Mouse (Mus musculus): ENCODE data around the gene Fgfrl1.
A peak's percentile ranks its signal among the peaks of the same experiment; 100 is the strongest.

Fgfrl1 gene

GRCm38 (mm10) chr5:108658611-108659010 lies 33.6 kb upstream of the Fgfrl1 start:
- no peak for TF ChIP-seq GATA4 (IDR thresholded peaks at IDR 0.05; ENCODE audit: insufficient replicate concordance, low read length)

GRCm38 (mm10) chr5:108659698-108660631 lies 32.2 kb upstream of the Fgfrl1 start, which contains the start of gene Idua:
TSS of gene Idua (plus strand) at chr5:108660331.
- no peak for TF ChIP-seq GATA4 (IDR thresholded peaks at IDR 0.05; ENCODE audit: insufficient replicate concordance, low read length)

GRCm38 (mm10) chr5:108660632-108661268 lies 31.4 kb upstream of the Fgfrl1 start:
- no peak for TF ChIP-seq GATA4 (IDR thresholded peaks at IDR 0.05; ENCODE audit: insufficient replicate concordance, low read length)

DNA sequence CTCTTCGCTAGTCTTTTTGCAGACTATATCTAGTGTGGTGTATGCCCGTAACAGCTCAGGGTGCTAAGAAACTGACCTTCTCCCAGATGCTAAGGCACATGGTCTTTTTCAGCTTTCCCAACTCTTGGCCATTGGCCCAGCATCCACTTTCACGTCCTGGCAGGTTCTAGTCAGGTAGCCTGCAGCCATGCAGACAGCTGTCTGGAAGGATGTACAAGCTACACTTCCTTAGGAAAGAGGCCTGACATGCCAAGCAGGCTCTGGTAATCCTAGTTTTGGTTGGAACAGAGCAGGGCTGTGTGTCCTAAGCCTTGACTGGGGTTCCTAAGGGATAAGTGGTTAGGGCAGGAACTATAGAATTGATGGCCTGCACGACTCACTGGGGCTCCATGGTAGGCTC lies 29.4 kb upstream of the Fgfrl1 start:
- TF ChIP-seq GATA4 (IDR thresholded peaks at IDR 0.05; ENCODE audit: insufficient replicate concordance, low read length): no peak

DNA sequence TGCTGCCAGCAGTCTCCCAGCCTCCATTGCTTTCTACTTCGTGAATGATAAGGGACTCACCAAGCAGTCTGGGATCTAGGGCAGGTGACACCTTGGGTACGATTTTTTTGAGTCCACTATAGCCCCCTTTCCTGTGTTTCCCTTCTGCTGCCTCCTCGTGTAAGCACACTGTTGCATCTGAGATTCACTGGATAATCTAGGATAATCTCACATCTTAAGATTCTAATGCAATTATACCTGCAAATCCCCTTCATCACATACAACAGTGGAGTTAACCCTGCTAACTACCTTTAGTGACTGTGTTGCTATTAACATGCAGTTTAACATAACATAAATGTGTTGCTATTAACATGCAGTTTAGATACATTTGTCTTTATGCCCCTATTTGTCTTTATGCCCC lies 27.1 kb upstream of the Fgfrl1 start:
- no peak for TF ChIP-seq GATA4 (IDR thresholded peaks at IDR 0.05; ENCODE audit: insufficient replicate concordance, low read length)

GRCm38 (mm10) chr5:108667370-108667769 lies 24.8 kb upstream of the Fgfrl1 start:
- no peak for TF ChIP-seq GATA4 (IDR thresholded peaks at IDR 0.05; ENCODE audit: insufficient replicate concordance, low read length)

DNA sequence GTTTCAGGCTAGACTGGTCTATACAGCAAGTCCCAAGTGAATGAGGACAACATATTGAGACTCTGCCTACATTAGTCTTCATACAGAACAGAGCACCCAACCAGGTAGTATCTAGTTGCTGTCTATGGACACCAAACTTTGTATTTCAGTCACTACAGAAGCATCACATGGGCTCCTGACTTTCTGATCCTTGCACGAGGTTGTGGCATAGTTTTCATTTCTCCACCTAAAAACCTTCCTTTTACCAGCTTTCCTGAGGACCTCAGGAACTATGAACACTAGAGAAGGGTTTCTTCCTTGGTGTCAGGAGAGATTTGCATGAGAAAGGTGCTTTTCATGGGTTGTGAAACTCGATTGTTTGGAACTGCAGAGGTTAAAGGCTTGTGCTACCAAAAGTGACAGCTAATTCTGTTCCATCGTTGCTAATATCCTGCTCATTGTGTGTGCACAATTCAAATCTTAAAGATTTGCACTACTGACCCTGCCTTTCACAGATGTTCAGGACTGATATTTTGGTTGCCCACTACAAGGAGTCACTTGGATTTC lies 23.7 kb upstream of the Fgfrl1 start:
- TF ChIP-seq GATA4 (IDR thresholded peaks at IDR 0.05; ENCODE audit: insufficient replicate concordance, low read length): no peak

- no peak for TF ChIP-seq GATA4 (IDR thresholded peaks at IDR 0.05; ENCODE audit: insufficient replicate concordance, low read length)
Measured at GRCm38 (mm10) chr5:108668977-108669936, 22.9 kb upstream of the Fgfrl1 start, which contains the start of gene Dgkq. TSS of gene Dgkq (minus strand) at chr5:108669672.

DNA sequence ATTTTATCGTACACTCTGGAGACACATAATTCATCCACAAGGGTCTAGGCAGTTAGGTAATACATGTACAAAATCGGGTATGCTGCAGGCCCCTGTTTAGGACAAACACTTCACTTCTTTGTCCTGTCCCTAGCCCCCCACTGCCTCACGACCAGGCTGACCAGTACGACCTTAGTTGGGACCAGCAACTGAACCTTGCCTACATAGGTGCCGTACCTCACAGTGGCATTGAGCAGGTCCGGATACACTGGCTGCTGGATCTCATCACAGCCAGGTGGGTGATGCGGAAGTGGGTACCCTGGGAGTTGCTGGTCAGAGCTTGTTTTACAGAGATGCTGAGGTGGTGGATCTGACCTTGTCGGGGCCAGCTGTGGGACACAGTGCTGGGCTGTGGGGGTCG lies 22.2 kb upstream of the Fgfrl1 start:
- TF ChIP-seq GATA4 (IDR thresholded peaks at IDR 0.05; ENCODE audit: insufficient replicate concordance, low read length): no peak

- TF ChIP-seq GATA4 (IDR thresholded peaks at IDR 0.05; ENCODE audit: insufficient replicate concordance, low read length): no peak
Measured at GRCm38 (mm10) chr5:108670785-108671184, 21.4 kb upstream of the Fgfrl1 start.

- no peak for TF ChIP-seq GATA4 (IDR thresholded peaks at IDR 0.05; ENCODE audit: insufficient replicate concordance, low read length)
Measured at GRCm38 (mm10) chr5:108671757-108672156, 20.4 kb upstream of the Fgfrl1 start.

- TF ChIP-seq GATA4 (IDR thresholded peaks at IDR 0.05; ENCODE audit: insufficient replicate concordance, low read length): no peak
Measured at GRCm38 (mm10) chr5:108674624-108675023, 17.6 kb upstream of the Fgfrl1 start.

DNA sequence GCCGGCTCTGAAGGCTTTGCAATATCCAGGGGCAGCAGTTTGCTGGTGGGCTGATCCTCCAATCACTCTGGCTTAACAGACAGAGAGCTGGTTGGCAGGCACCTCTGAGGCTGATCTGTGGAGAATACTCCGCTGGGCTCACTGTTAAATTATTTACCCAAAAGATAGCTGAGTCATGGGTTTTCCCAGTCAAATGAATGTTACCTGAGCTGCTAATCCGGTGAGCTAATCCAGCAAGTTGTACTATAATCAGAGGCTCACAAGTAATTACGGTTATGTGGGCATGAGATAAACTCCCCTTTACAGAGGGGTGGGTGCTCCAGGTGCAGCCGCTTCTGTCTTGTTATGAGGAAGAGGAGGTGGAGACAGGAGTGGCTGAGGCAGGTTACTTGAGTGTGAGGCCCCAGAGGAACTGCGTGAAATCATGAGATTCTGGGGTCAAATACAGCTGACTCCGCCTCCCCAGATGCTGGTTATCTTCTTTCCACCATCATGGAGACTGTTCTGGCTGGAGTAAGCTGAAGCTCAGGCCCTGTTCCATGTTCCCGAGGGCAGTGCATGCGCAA lies 16.8 kb upstream of the Fgfrl1 start, which contains the start of gene Slc26a1:
Slc26a1 (minus strand) TSS at position 319 of the 566 bp plus-strand sequence.
- peak; percentile 42; the same call in 1 of the 2 replicates for TF ChIP-seq GATA4 (IDR thresholded peaks at IDR 0.05; ENCODE audit: insufficient replicate concordance, low read length)

- TF ChIP-seq GATA4 (IDR thresholded peaks at IDR 0.05; ENCODE audit: insufficient replicate concordance, low read length): no peak
Measured at GRCm38 (mm10) chr5:108676772-108677498, 15.2 kb upstream of the Fgfrl1 start.
